Comparison of ENCODE assay signal across 9 mouse cellular contexts in genomic region chr15:97195628-97196027, GRCm38 (mm10). TPM values are rescaled to one million over a fixed set of nuclear protein-coding genes. Genes with fewer than 3 reads are reported as not detected.
A peak's percentile ranks its signal among the peaks of the same experiment; 100 is the strongest.
DNase-seq lines count a peak whose midpoint lies in the region; ATAC-seq and TF ChIP-seq lines count a peak whose summit lies in the region.
"Had no signal": no experiment of that assay in that cellular context is flagged by ENCODE, and none has a peak within 500 bp of the region (broad histone marks: within the 10 kb centered on the region; RNA-seq: fewer than 3 reads in every experiment).

No protein-coding gene starts in this region.

- intact Hi-C loops in heart, adult 2 months (cut with DNase I): loop anchor here (1.0 to 10.0 kb wide), 3 partner anchors 39 to 469 kb away; no protein-coding TSS in a partner anchor

- no peaks in the 10 kb centered on the region for H3K79me2 ChIP-seq in heart, adult 2 months (replicated peaks; ENCODE audit: control insufficient read depth, insufficient read depth, low read length)

- ATAC-seq in forebrain, embryonic 14.5 days: 0 out of 2 replicates have a peak, but pooled peaks have one; percentile 40

- 3% methylated on average over 1 of the region's 1 CpGs for WGBS in heart, adult 2 months
- 3% methylated on average over 1 of the region's 1 CpGs for WGBS in heart, embryonic 10.5 days
- WGBS in forebrain, embryonic 14.5 days: 0% methylated on average over 1 of the region's 1 CpGs

- H3K27ac ChIP-seq in heart, adult 2 months: no peak overlapping the region
- no peak overlapping the region for H3K27ac ChIP-seq in heart, embryonic 10.5 days
- no peak overlapping the region for H3K27ac ChIP-seq in forebrain, embryonic 14.5 days (ENCODE audit: low read depth, low read length)
- H3K27ac ChIP-seq: limb, embryonic 12.5 days had no signal

- no peak overlapping the region for H3K4me3 ChIP-seq in heart, adult 2 months
- H3K4me3 ChIP-seq in heart, embryonic 10.5 days: no peak overlapping the region
- H3K4me3 ChIP-seq in forebrain, embryonic 14.5 days (ENCODE audit: low read depth, low read length): no peak overlapping the region
- H3K4me3 ChIP-seq: limb, embryonic 12.5 days had no signal

- no peak for TF ChIP-seq EP300 in heart, adult 2 months (IDR thresholded peaks at IDR 0.05; ENCODE audit: insufficient read depth, low read depth, low read length)

- no peak overlapping the region for H3K9ac ChIP-seq in heart, adult 2 months (ENCODE audit: low read depth, low read length)
- no peak overlapping the region for H3K9ac ChIP-seq in forebrain, embryonic 14.5 days (ENCODE audit: low read length)
- H3K9ac ChIP-seq: limb, embryonic 12.5 days had no signal

- no peaks in the 10 kb centered on the region for H3K4me1 ChIP-seq in heart, adult 2 months (ENCODE audit: control insufficient read depth, insufficient read depth, low read length)
- no peaks in the 10 kb centered on the region for H3K4me1 ChIP-seq in heart, embryonic 10.5 days
- peaks cover 2% of the 10 kb centered on the region; the same call in 1 of the 2 replicates for H3K4me1 ChIP-seq in forebrain, embryonic 14.5 days (ENCODE audit: control insufficient read depth, insufficient read depth, low read length)
- H3K4me1 ChIP-seq: limb, embryonic 12.5 days had no signal

- H3K27me3 ChIP-seq in heart, adult 2 months (ENCODE audit: control insufficient read depth, insufficient read depth, low read length): no peaks in the 10 kb centered on the region
- no peaks in the 10 kb centered on the region for H3K27me3 ChIP-seq in heart, embryonic 10.5 days (ENCODE audit: insufficient read depth, poor library complexity, severe bottlenecking)
- H3K27me3 ChIP-seq in forebrain, embryonic 14.5 days (replicated peaks; ENCODE audit: control insufficient read depth, insufficient read depth, low read length): no peaks in the 10 kb centered on the region
- H3K27me3 ChIP-seq: limb, embryonic 12.5 days had no signal

- no peak for TF ChIP-seq POLR2A in heart, adult 2 months (IDR thresholded peaks at IDR 0.05; ENCODE audit: insufficient read depth, low read depth, low read length)

- TF ChIP-seq CTCF in heart, adult 2 months (IDR thresholded peaks at IDR 0.05): peak; percentile 78

- no peaks in the 10 kb centered on the region for H3K36me3 ChIP-seq in heart, adult 2 months (ENCODE audit: control insufficient read depth, insufficient read depth, low read length)
- H3K36me3 ChIP-seq in heart, embryonic 10.5 days: no peaks in the 10 kb centered on the region
- H3K36me3 ChIP-seq in forebrain, embryonic 14.5 days (ENCODE audit: control insufficient read depth, insufficient read depth, low read length): no peaks in the 10 kb centered on the region
- H3K36me3 ChIP-seq: limb, embryonic 12.5 days had no signal

- no peak overlapping the region for H3K4me2 ChIP-seq in forebrain, embryonic 14.5 days (ENCODE audit: low read length)
- H3K4me2 ChIP-seq: limb, embryonic 12.5 days had no signal

- DNase-seq in heart, adult 2 months: no peak
- no peak for DNase-seq in heart, embryonic 10.5 days (ENCODE audit: low spot score)
- peak; percentile 89 for DNase-seq in 3T3-L1 (ENCODE audit: low read depth, low spot score)
- DNase-seq in MEL-GATA-1-ER (ENCODE audit: extremely low read depth, low read depth): peak; percentile 77
- DNase-seq in forebrain, embryonic 14.5 days (ENCODE audit: low spot score): peak; percentile 88
- DNase-seq in layer of hippocampus, postnatal 25 days (ENCODE audit: extremely low spot score in 1 of 2, low spot score in 1 of 2): peak; percentile 22 to 28
- DNase-seq in retina, postnatal 1 day: peak; percentile 75
- no peak for DNase-seq in urinary bladder, postnatal 10 days (ENCODE audit: low spot score)

- no peaks in the 10 kb centered on the region for H3K9me3 ChIP-seq in heart, embryonic 10.5 days
- H3K9me3 ChIP-seq in forebrain, embryonic 14.5 days (replicated peaks; ENCODE audit: control insufficient read depth, low read length): no peaks in the 10 kb centered on the region
- H3K9me3 ChIP-seq: limb, embryonic 12.5 days had no signal

RNA-seq across cellular contexts. Expression of gene Pced1b, which starts 51.3 kb away (rescaled TPM):
- total RNA-seq in heart, adult 2 months (2021): 1 to 10 TPM; 3.6 to 3.9 TPM
- polyA plus RNA-seq in heart, adult 2 months (2012; rRNA removed): 3.7 and 3.8 TPM in 2 replicates
- 2.3 and 2.4 TPM in 2 replicates for polyA plus RNA-seq in heart, embryonic 10.5 days (2016; fragmentation: Nextera tagmentation; extraction: Ambion mirVana)
- polyA plus RNA-seq in forebrain, embryonic 14.5 days (2014; fragmentation: Nextera tagmentation; extraction: Ambion mirVana): 2.8 and 4.6 TPM in 2 replicates
- total RNA-seq in layer of hippocampus, postnatal 25 days (2021): 1 to 10 TPM; 9.3 to 9.6 TPM

RNA-seq across cellular contexts. Expression of gene Amigo2, which starts 51.5 kb away (rescaled TPM):
- 1 to 10 TPM; 6.1 to 6.9 TPM for total RNA-seq in heart, adult 2 months (2021)
- polyA plus RNA-seq in heart, adult 2 months (2012; rRNA removed): 2.3 and 3.4 TPM in 2 replicates
- 3.2 and 4.6 TPM in 2 replicates for polyA plus RNA-seq in heart, embryonic 10.5 days (2016; fragmentation: Nextera tagmentation; extraction: Ambion mirVana)
- 5.9 and 6.5 TPM in 2 replicates for polyA plus RNA-seq in forebrain, embryonic 14.5 days (2014; fragmentation: Nextera tagmentation; extraction: Ambion mirVana)
- total RNA-seq in layer of hippocampus, postnatal 25 days (2021): 10 to 100 TPM; 19.5 to 21.0 TPM

Comparison
In these comparisons a context has a peak if more than half of its experiments do, and no peak if none do; other contexts are left out.
1. DNase-seq: peak in 3T3-L1 (single experiment), MEL-GATA-1-ER (single experiment), forebrain, embryonic 14.5 days (single experiment), layer of hippocampus, postnatal 25 days (2 of 2) and retina, postnatal 1 day (single experiment); none in heart, adult 2 months (0 of 2), heart, embryonic 10.5 days (single experiment) and urinary bladder, postnatal 10 days (single experiment).